Mouse (Mus musculus): ENCODE data around the gene Garnl3. TPM values are rescaled to one million over a fixed set of nuclear protein-coding genes. Genes with fewer than 3 reads are reported as not detected.

Gene Garnl3
- polyA plus RNA-seq, 1 experiment from 2014 or later: 11.0 TPM

- Histone ChIP-seq H3K4me2 (no peak overlapping the region), H3K9ac (no peak overlapping the region), H3K4me3 (no peak overlapping the region), H3K4me1 (peaks cover 11% of the 10 kb centered on the region), H3K9me3 (no peaks in the 10 kb centered on the region), H3K36me3 (no peaks in the 10 kb centered on the region), H3K27me3 (replicated peaks) (no peaks in the 10 kb centered on the region), H3K27ac (replicated peaks) (no peak overlapping the region)
- no peak for ATAC-seq (ENCODE audit: extremely low read depth, insufficient number of reproducible peaks, low FRiP score, low TSS enrichment)
- WGBS: 49% methylated on average over 3 of the region's 3 CpGs
Observed at GRCm38 (mm10) chr2:33084221-33084620, 47.2 kb downstream of the Garnl3 start.

- Histone ChIP-seq H3K4me1 (peaks cover 11% of the 10 kb centered on the region), H3K4me2 (no peak overlapping the region), H3K9me3 (no peaks in the 10 kb centered on the region), H3K4me3 (no peak overlapping the region), H3K27ac (replicated peaks) (no peak overlapping the region), H3K9ac (no peak overlapping the region), H3K36me3 (no peaks in the 10 kb centered on the region), H3K27me3 (replicated peaks) (no peaks in the 10 kb centered on the region)
- ATAC-seq (ENCODE audit: extremely low read depth, insufficient number of reproducible peaks, low FRiP score, low TSS enrichment): no peak
- WGBS: 60% methylated on average over 4 of the region's 4 CpGs
Observed at GRCm38 (mm10) chr2:33080166-33080565, 51.3 kb downstream of the Garnl3 start.

GRCm38 (mm10) chr2:33077252-33077651 is 54.2 kb downstream of the Garnl3 start:
- no peak overlapping the region for H3K9ac ChIP-seq
- H3K36me3 ChIP-seq: no peaks in the 10 kb centered on the region
- no peaks in the 10 kb centered on the region for H3K27me3 ChIP-seq (replicated peaks)
- peaks cover 9% of the 10 kb centered on the region for H3K4me1 ChIP-seq
- no peaks in the 10 kb centered on the region for H3K9me3 ChIP-seq
- no peak overlapping the region for H3K4me2 ChIP-seq
- H3K4me3 ChIP-seq: no peak overlapping the region
- 30% methylated on average over 3 of the region's 3 CpGs for WGBS
- H3K27ac ChIP-seq (replicated peaks): no peak overlapping the region
- no peak for ATAC-seq (ENCODE audit: extremely low read depth, insufficient number of reproducible peaks, low FRiP score, low TSS enrichment)

- Histone ChIP-seq H3K9ac (no peak overlapping the region), H3K4me1 (peaks cover 3% of the 10 kb centered on the region), H3K4me3 (no peak overlapping the region), H3K4me2 (no peak overlapping the region), H3K36me3 (no peaks in the 10 kb centered on the region), H3K9me3 (no peaks in the 10 kb centered on the region), H3K27me3 (replicated peaks) (no peaks in the 10 kb centered on the region), H3K27ac (replicated peaks) (no peak overlapping the region)
- WGBS: 69% methylated on average over 2 of the region's 2 CpGs
- no peak for ATAC-seq (ENCODE audit: extremely low read depth, insufficient number of reproducible peaks, low FRiP score, low TSS enrichment)
Observed at GRCm38 (mm10) chr2:33074931-33075330, 56.5 kb downstream of the Garnl3 start.

GRCm38 (mm10) chr2:33074188-33074587 is 57.3 kb downstream of the Garnl3 start:
- ATAC-seq (ENCODE audit: extremely low read depth, insufficient number of reproducible peaks, low FRiP score, low TSS enrichment): no peak
- WGBS: 50% methylated on average over 3 of the region's 3 CpGs
- no peaks in the 10 kb centered on the region for H3K27me3 ChIP-seq (replicated peaks)
- no peak overlapping the region for H3K9ac ChIP-seq
- H3K27ac ChIP-seq (replicated peaks): no peak overlapping the region
- no peaks in the 10 kb centered on the region for H3K4me1 ChIP-seq
- H3K4me2 ChIP-seq: no peak overlapping the region
- no peaks in the 10 kb centered on the region for H3K9me3 ChIP-seq
- H3K36me3 ChIP-seq: no peaks in the 10 kb centered on the region
- no peak overlapping the region for H3K4me3 ChIP-seq

GRCm38 (mm10) chr2:33072333-33072732 is 59.1 kb downstream of the Garnl3 start:
- ATAC-seq (ENCODE audit: extremely low read depth, insufficient number of reproducible peaks, low FRiP score, low TSS enrichment): no peak
- H3K9ac ChIP-seq: no peak overlapping the region
- no peaks in the 10 kb centered on the region for H3K9me3 ChIP-seq
- H3K4me2 ChIP-seq: no peak overlapping the region
- H3K27ac ChIP-seq (replicated peaks): no peak overlapping the region
- WGBS: 45% methylated on average over 2 of the region's 2 CpGs
- no peaks in the 10 kb centered on the region for H3K27me3 ChIP-seq (replicated peaks)
- H3K4me3 ChIP-seq: no peak overlapping the region
- peaks cover 10% of the 10 kb centered on the region for H3K4me1 ChIP-seq
- H3K36me3 ChIP-seq: no peaks in the 10 kb centered on the region

- Histone ChIP-seq H3K4me3 (no peak overlapping the region), H3K4me2 (no peak overlapping the region), H3K9ac (no peak overlapping the region), H3K4me1 (peaks cover 20% of the 10 kb centered on the region), H3K27me3 (replicated peaks) (no peaks in the 10 kb centered on the region), H3K9me3 (no peaks in the 10 kb centered on the region), H3K36me3 (no peaks in the 10 kb centered on the region), H3K27ac (replicated peaks) (no peak overlapping the region)
- WGBS: 50% methylated on average over 1 of the region's 1 CpGs
- ATAC-seq (ENCODE audit: extremely low read depth, insufficient number of reproducible peaks, low FRiP score, low TSS enrichment): no peak
Observed at GRCm38 (mm10) chr2:33065610-33066009, 65.8 kb downstream of the Garnl3 start.

- no peak overlapping the region for H3K4me3 ChIP-seq
- H3K27me3 ChIP-seq (replicated peaks): no peaks in the 10 kb centered on the region
- ATAC-seq (ENCODE audit: extremely low read depth, insufficient number of reproducible peaks, low FRiP score, low TSS enrichment): no peak
- H3K9ac ChIP-seq: no peak overlapping the region
- H3K4me2 ChIP-seq: no peak overlapping the region
- H3K9me3 ChIP-seq: no peaks in the 10 kb centered on the region
- 0 out of 2 replicates have a peak, but pooled peaks cover 3% of the 10 kb centered on the region for H3K36me3 ChIP-seq
- 59% methylated on average over 8 of the region's 8 CpGs for WGBS
- no peak overlapping the region for H3K27ac ChIP-seq (replicated peaks)
- peaks cover 14% of the 10 kb centered on the region for H3K4me1 ChIP-seq
Observed at GRCm38 (mm10) chr2:33062744-33063143, 68.7 kb downstream of the Garnl3 start.

- Histone ChIP-seq H3K36me3 (0 out of 2 replicates have a peak, but pooled peaks cover 3% of the 10 kb centered on the region), H3K4me1 (peaks cover 7% of the 10 kb centered on the region), H3K9ac (no peak overlapping the region), H3K27ac (replicated peaks) (no peak overlapping the region), H3K4me2 (no peak overlapping the region), H3K4me3 (no peak overlapping the region), H3K27me3 (replicated peaks) (no peaks in the 10 kb centered on the region), H3K9me3 (no peaks in the 10 kb centered on the region)
- ATAC-seq (ENCODE audit: extremely low read depth, insufficient number of reproducible peaks, low FRiP score, low TSS enrichment): no peak
- WGBS: 69% methylated on average over 5 of the region's 5 CpGs
Observed at GRCm38 (mm10) chr2:33058926-33059325, 72.5 kb downstream of the Garnl3 start.

GRCm38 (mm10) chr2:33057514-33057913 is 73.9 kb downstream of the Garnl3 start:
- H3K4me2 ChIP-seq: no peak overlapping the region
- peaks cover 14% of the 10 kb centered on the region for H3K4me1 ChIP-seq
- no peak for ATAC-seq (ENCODE audit: extremely low read depth, insufficient number of reproducible peaks, low FRiP score, low TSS enrichment)
- H3K9me3 ChIP-seq: no peaks in the 10 kb centered on the region
- no peak overlapping the region for H3K4me3 ChIP-seq
- WGBS: 78% methylated on average over 7 of the region's 7 CpGs
- 0 out of 2 replicates have a peak, but pooled peaks cover 3% of the 10 kb centered on the region for H3K36me3 ChIP-seq
- H3K27ac ChIP-seq (replicated peaks): no peak overlapping the region
- H3K27me3 ChIP-seq (replicated peaks): no peaks in the 10 kb centered on the region
- no peak overlapping the region for H3K9ac ChIP-seq

GRCm38 (mm10) chr2:33053966-33054365 is 77.5 kb downstream of the Garnl3 start:
- no peak overlapping the region for H3K9ac ChIP-seq
- H3K9me3 ChIP-seq: no peaks in the 10 kb centered on the region
- 21% methylated on average over 10 of the region's 10 CpGs for WGBS
- peak overlapping the region; percentile 34 for H3K4me2 ChIP-seq
- H3K27me3 ChIP-seq (replicated peaks): no peaks in the 10 kb centered on the region
- ATAC-seq (ENCODE audit: extremely low read depth, insufficient number of reproducible peaks, low FRiP score, low TSS enrichment): no peak
- H3K4me1 ChIP-seq: peaks cover 14% of the 10 kb centered on the region
- H3K27ac ChIP-seq (replicated peaks): peak overlapping the region; percentile 16
- H3K4me3 ChIP-seq: no peak overlapping the region
- 0 out of 2 replicates have a peak, but pooled peaks cover 3% of the 10 kb centered on the region for H3K36me3 ChIP-seq

- Histone ChIP-seq H3K4me3 (no peak overlapping the region), H3K9ac (no peak overlapping the region), H3K4me2 (no peak overlapping the region), H3K9me3 (no peaks in the 10 kb centered on the region), H3K4me1 (peaks cover 39% of the 10 kb centered on the region), H3K36me3 (no peaks in the 10 kb centered on the region), H3K27ac (replicated peaks) (peak overlapping the region; percentile 66), H3K27me3 (replicated peaks) (no peaks in the 10 kb centered on the region)
- WGBS: 33% methylated on average over 3 of the region's 3 CpGs
- ATAC-seq (ENCODE audit: extremely low read depth, insufficient number of reproducible peaks, low FRiP score, low TSS enrichment): no peak
Observed at GRCm38 (mm10) chr2:33047360-33047759, 84.1 kb downstream of the Garnl3 start.
